Mouse (Mus musculus): Measurements from ENCODE around the gene Trim31.

The Trim31 gene

DNA sequence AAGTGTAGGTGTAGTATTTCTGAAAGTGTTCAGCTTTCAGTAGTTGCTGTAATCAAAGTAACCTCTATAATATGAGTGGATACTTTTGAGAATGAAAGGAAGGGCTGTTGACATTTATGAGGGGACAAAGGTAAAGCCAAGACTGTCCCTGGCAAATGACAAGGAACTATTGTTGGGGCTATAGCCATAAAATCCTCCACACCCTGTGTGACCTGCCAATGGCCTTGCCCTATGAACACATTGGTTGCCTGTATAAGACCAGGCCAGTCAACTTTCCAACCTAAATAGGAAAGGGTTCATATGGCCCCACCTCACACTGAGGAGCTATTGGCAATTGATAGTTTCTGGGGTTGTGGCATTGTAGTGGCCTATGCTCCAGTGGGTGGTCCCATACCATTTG lies 853 bp upstream of the Trim31 start:
- DNase-seq = no peak

DNA sequence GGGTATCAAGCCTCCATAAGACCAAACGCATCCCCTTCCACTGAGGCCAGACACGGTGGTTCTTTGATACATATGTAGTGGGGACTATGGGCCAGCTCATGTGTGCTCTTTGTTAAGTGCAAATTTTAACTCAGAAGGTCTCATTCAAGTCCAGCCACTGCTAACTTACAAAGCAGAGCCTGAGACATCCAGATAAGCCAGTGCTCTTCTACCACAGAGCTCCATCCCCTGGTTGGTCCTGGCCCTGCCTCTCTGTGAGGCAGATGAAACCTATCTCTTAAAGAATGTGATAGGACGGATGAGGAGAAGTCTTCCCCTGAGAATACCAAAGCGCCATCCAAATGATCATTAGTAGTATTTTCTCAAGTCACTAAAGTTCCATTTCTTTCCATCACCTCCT lies 1.5 kb downstream of the Trim31 start:
- DNase-seq = no peak

DNA sequence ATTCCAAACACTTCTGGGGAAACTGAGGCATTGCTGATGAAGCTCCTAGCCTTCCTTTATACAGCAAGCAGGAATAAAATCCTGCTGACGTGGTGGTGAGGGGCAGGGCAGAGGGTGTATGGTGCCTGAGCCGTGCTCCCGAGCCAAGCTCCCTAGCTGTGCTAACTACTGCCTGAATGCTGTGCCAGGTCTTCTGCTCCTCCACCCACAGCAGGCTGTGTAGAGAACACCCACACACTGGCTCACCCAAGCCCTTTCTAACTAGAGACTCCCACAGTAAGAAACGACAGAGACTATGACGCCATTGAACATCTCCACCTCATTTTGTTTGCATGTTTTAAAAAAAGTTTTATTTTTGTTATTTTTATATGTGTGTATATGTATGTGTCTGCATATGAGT lies 2.1 kb downstream of the Trim31 start:
- DNase-seq = no peak

DNA sequence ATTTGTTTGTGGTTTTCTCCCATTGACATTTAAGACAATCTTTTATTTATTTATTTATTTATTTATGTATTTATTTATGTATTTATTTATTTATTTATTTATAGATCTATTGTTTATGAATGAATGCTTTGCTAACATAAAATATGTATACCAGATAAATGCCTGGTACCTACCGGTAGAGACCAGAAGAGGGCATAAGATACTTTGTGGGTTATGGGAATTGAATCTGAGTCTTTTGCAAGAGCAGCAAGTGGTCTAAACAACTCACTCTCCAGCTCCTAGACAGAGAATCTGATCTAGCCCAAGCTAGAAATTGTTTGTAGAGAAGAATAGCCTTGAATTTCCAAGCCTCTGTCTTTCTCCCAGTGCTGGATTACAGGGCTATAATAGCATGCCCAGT lies 2.8 kb downstream of the Trim31 start:
- DNase-seq = no peak

- no peak for DNase-seq
Observed at GRCm38 (mm10) chr17:36903651-36904050, 5.7 kb downstream of the Trim31 start.

DNA sequence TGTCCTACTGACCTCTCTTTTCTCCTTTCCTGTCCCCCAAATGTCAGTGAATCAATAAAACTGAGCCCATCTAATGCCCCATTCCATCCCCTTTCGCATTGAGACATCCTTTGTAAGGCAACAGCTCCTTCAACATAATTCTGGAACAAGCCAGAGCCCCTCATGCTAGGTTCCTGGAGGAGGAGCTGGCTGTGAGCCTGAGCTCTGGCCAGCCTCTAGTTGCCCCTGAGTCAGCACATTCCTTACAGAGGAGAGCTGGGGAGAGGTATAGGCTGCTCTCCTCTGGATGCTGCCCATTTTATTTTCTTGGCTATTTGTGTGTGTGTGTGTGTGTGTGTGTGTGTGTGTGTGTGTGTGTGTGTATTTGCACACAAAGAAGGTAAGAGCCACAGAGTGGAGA lies 10.3 kb downstream of the Trim31 start:
- DNase-seq = no peak

DNA sequence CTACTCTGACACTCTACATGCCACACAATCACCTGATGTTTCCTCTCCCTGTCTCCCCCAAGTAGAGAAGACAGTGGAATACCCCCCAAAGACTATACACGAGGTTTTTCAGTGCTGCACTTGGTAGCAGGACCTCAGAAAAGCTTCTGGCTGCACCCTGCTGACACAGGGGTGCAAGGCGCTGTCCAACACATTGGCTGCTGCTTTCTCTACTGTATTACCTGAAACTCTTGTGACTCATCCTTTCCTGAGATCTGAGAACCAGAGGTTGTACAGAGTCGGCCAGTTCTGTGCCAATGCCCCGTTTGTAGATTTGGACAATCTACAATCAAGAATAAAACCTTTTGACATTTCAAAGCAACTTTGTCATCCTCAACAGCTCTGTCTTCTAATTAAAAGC lies 11.9 kb downstream of the Trim31 start:
- no peak for DNase-seq

- DNase-seq = no peak
Observed at GRCm38 (mm10) chr17:36912031-36912430, 14.1 kb downstream of the Trim31 start.

GRCm38 (mm10) chr17:36914108-36914507 lies 16.2 kb downstream of the Trim31 start:
- DNase-seq = peak; percentile 65

DNA sequence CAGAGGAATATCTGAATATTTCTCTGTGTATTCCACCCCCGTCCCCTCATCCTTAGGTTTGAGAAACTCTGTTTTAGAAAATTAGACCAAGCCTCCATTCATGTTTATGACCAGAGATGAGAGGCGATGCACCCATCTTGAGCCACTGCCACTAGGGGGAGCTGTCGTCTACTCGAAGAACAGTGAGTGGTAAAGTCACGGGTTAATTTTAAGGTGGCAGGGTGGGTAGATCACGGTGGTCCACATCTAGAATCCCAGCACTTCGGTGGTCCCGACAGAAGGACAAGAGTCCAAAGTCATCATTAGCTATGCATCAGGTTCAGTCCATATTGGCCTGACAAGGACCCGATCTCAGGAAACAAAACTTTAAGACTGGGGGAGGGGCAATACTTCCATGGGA lies 17.2 kb downstream of the Trim31 start:
- peak; percentile 45 for DNase-seq

DNA sequence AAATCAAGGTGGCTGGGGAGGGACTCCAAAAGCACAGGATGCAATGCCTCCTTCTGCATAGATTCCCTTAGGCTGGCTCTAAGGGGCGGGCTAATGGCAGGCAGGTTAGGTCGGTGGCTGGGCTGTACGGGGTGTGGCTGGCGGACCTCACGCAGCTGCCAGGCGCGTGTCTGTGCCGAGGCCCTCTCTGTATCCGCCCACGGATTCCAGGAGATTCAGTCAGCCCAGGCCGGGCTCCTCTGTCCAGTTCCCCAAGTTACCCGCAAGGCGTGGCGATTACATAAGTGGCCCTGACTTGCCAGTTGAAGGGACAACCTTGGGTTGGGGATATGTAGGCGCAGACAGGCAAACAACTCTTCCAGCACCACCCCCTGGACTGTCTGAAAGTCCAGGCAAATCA lies 22.3 kb downstream of the Trim31 start:
- no peak for DNase-seq

GRCm38 (mm10) chr17:36922715-36923114 lies 24.8 kb downstream of the Trim31 start:
- DNase-seq = no peak

DNA sequence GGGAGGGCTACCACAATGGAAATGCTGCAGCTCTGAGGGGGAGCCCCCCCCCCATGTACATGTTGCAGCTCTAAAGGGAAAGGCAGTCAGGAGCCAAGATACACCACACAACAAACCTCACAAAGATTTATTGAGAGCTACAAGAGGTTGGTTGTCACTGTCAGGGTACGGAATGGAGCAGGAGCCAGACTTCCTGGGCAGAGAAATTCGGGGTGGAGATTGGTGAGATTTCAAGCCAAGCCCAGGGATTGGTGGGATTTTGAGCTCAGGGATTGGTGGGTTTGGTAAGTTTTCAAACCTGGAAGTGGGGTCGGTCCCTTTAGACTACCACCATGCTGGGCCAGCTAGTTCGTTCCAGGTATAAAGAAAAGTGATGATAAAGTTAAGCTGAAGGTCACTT lies 25.6 kb downstream of the Trim31 start:
- no peak for DNase-seq

- no peak for DNase-seq
Observed at GRCm38 (mm10) chr17:36927496-36928120, 29.7 kb downstream of the Trim31 start.

- DNase-seq = no peak
Observed at GRCm38 (mm10) chr17:36929236-36929932, 31.5 kb downstream of the Trim31 start.

GRCm38 (mm10) chr17:36930233-36930632 lies 32.3 kb downstream of the Trim31 start:
- DNase-seq = no peak

- no peak for DNase-seq
Observed at GRCm38 (mm10) chr17:36931130-36931529, 33.2 kb downstream of the Trim31 start.

- no peak for DNase-seq
Observed at GRCm38 (mm10) chr17:36931806-36932205, 33.9 kb downstream of the Trim31 start.

DNA sequence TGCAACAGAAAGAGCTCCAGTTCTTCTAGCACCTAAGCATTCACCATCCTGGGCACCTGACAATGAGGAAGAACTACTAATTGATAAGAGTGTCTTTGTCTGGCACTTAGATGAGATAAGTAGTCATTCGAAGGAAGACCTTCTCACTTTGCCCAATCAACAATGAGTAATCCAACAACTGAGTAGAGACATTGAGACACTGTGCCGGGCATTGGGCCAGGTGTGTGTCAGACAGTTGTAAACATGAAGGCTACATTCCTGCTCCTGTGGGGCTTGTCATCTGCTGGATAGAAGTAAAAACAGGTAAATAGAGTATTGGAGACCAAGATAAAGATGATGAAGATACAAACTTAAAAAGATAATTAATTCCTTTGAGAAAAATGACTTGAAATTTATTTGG lies 40.1 kb downstream of the Trim31 start:
- DNase-seq = no peak

- DNase-seq = peak; percentile 82
Observed at GRCm38 (mm10) chr17:36942391-36942790, 44.5 kb downstream of the Trim31 start.

DNA sequence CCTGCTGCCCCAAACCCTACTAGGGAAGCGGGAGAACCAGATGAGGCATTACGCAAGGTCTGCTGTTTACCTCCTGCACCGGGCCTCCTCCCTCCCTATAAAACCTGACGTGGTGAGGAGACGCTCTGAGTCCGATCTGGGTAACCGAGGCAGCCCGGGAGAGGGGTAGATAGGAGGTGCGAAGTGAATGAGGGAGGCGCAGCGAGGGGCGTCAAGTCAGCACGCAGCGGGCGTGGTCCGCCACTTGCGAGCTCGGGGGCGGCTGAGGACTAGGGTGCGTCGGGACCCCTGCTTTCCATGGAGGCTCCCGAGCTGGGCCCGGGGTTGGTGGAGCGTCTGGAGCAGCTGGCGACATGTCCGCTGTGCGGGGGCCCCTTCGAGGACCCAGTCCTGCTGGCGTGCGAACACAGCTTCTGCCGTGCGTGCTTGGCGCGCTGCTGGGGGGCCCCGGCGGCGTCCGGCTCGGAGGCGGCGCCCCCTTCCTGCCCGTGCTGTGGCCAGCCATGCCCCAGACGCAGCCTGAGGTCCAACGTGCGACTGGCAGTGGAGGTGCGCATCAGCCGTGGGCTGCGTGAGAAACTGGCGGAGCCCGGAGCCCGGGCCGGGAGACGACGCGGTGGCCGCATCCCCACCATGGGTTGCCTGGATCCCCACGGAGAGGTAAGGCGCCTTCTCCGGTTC lies 45.0 kb downstream of the Trim31 start, which contains the start of gene Rnf39:
Rnf39 (plus strand) TSS at position 128 of the 681 bp plus-strand sequence.
- DNase-seq = peak; percentile 59

GRCm38 (mm10) chr17:36943691-36944090 lies 45.8 kb downstream of the Trim31 start:
- peak; percentile 28 for DNase-seq

DNA sequence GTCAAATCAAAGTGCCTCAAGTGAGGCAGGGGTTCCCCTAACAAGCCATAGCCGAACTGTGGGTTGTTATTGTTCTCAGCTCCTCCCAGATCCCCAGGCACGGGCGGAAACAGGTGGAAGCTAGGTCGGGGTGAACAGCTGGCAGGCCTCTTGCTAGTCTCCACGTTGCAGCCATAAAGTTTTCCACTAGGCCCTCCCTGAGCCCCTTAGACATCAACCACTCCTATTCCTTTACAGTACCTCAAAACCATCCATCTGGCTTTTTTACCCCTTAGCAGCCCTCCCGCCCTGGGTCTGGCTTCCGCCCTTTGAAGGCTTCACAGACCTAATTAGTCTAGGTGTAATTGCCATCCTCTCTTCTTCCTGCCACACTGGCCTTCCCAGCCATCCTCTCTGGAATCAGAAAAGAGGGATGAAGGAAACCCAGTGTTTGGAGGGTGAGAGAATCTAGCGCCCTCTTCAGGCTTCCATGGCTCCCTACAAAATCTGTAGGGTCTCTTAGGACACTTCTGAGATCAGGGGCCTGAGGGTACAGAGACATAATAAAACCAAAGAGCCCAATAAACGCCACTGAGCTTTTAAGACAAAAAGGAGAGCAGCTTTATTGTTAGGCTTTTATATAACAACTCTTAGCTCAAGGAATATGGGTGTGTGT lies 46.3 kb downstream of the Trim31 start:
- DNase-seq = peak; percentile 36

Measured in cerebellum, adult 8-10 months (tissue).